Mouse (Mus musculus): ENCODE measurements around the gene Krt79.

Gene Krt79

GRCm38 (mm10) chr15:101940274-101940829 is at the start of gene Krt79:
TSS of gene Krt79 (minus strand) at chr15:101940324.
- DNase-seq (ENCODE audit: inconsistent ontology term): no peak

- DNase-seq (ENCODE audit: inconsistent ontology term): no peak
These were observed 48.6 kb upstream of the Krt79 start for GRCm38 (mm10) chr15:101988714-101989113.

DNA sequence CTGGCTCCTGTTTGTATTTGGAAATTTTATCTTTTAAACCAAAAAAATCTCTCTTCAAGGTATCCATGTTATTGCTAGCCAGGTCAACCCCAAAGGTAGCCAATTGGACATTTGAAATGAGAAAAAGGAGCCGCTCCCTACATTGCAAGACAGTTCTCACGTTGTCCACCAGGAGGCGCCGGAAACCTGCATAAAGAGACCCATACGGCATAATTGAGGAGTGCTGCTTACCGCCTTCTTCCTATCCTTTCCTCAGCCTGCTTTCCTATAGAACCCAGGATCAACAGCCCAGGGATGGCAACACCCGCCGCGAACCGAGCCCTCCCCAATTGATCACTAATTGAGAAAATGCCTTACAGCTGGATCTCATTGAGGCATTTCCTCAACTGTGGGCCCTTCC is 48.0 kb upstream of the Krt79 start:
- peak; percentile 63 for DNase-seq (ENCODE audit: inconsistent ontology term)

DNA sequence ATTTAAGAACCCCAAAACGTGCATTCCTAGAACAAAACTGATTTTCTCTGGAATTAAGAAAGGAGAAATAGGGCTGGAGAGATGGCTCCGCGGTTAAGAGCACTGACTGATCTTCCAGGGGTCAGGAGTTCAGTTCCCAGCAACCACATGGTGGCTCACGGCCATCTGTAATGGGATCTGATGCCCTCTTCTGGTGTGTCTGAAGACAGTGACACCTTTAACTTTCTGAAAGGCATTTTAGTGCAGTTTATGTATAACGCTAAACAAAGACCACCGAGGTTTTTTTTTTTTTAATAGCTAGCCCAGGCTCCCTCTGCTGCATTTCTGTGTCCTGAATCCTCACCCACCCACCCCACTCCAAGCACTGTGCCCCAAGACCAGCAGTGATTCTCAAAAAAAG is 44.6 kb upstream of the Krt79 start:
- DNase-seq (ENCODE audit: inconsistent ontology term): no peak

GRCm38 (mm10) chr15:101983949-101984601 is 44.0 kb upstream of the Krt79 start:
- DNase-seq (ENCODE audit: inconsistent ontology term): peak; percentile 95

DNA sequence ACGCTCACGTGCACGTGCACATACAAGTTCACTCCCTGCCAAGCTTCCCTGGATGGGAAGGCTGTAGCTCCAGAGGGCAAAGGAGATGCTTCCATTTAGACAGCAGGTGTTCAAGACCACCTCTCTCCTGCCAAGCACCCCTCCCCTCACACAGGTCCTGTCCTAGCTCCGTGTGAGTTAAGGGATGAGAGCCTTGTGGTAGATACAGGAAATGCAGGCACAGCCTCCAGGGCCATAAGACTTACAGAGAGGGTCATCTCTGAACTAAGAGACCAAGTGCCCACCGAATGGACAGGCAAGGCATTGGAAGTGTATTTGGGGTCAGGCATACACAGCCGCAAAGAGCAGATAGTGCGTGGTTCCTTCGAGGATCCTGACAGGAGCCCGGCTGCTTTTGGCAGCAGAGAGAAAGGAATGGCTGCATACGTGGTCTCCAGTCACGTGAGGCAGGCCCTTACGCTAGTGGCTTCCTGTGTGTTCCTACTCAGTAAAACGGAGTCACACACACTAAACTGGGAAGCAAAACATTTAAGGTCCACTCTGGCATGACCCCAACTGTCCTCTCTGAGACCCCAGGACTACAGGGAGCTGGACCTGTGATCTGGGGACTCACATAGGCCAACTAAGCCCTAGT is 43.3 kb upstream of the Krt79 start:
- DNase-seq (ENCODE audit: inconsistent ontology term): no peak

GRCm38 (mm10) chr15:101980849-101981248 is 40.7 kb upstream of the Krt79 start:
- DNase-seq (ENCODE audit: inconsistent ontology term): no peak

GRCm38 (mm10) chr15:101977043-101977726 is 37.1 kb upstream of the Krt79 start:
- peak; percentile 96 for DNase-seq (ENCODE audit: inconsistent ontology term)

DNA sequence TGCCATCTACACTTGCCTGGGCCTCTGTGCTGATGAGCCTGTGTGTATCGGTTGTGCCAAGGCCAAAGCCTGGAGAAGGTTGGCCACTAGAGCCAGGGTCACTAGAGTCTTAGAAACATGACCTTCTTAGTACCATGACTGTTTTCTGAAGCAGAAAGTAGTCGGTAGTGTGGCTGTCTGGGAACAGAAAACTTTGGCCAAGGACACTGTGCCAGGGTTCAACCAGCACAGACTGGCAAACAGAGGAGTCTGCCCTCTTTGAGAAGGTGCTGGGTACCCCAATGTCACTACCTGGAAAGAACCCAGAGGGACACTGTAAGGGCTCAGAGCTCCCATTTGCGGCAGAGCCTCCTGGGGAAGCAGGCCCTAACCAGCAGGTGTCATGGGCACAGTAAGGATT is 36.5 kb upstream of the Krt79 start:
- DNase-seq (ENCODE audit: inconsistent ontology term): no peak

DNA sequence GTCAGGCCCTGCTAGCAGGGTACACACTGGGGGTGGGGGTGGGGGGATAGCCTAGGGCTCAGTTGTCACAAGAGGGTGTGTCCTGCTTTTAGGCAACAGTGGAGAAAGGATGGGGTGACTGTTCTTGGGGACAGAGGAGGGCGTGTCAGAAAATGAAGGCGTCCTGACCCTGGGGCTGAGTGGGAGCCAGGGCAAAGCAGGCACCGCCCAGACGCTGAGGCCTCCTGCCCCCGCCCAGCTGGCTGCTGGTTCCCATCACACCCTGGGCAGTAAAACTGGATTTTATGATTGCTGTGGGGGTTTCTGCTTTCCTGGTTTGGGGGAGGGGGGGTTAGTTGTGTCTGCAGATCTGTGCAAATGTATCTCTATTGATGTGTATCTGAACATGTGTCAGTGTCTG is 35.9 kb upstream of the Krt79 start:
- DNase-seq (ENCODE audit: inconsistent ontology term): no peak

DNA sequence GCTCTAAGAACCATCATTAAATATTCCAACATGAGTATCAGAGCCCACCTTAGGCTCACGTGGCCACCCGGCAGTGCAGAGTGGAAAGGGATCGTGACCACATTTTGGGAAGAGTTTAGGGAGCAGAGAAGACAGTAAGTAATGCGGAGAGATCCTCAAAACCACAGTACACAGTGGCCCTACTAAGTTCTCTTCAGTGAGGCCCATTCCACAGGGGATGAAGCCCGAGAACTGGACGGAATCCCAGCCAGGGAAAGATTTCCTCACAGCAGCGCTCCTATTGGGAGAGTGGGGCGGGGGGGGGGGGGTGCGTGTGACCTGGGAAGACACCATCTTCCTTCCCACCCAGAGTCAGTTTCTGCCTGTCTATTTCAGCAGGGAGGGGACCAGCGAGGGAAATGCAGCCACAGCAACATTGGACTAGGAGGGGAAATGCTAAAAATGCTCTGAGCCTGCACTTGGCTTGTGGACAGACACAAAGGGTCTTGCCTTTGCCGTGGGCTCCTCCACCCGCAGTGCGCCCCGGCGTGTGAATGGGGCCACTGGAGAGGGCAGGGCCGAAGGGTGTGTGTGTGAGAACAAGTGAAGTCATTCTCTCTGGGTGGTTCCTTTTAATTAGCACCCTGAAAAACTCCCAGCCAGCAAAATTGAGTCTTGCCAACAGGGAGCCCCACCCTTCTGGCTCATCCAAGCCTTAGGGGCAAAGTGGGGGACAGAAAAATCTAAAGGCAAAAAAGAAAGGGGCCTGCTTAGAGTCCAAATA is 34.1 kb upstream of the Krt79 start:
- no peak for DNase-seq (ENCODE audit: inconsistent ontology term)

GRCm38 (mm10) chr15:101973414-101974077 is 33.4 kb upstream of the Krt79 start:
- peak; percentile 91 for DNase-seq (ENCODE audit: inconsistent ontology term)

DNA sequence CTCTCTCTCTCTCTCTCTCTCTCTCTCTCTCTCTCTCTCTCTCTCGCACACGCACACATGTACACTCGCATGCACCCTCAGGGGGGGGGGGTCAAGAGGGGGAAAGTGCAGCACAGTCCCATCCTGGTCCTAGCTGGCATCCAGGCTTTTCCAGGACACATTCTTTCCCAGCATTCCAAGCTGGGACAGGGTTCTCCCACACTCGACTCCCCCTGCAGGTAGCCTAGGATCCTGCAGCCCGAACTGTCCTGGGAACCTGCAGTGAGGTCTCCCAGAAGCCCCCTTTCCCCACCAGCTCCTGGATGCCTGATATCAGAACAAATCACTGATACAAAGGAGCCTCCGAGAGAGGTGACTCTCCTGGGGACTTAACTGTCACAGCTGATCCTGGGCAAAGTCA is 30.4 kb upstream of the Krt79 start:
- peak; percentile 30 for DNase-seq (ENCODE audit: inconsistent ontology term)

DNA sequence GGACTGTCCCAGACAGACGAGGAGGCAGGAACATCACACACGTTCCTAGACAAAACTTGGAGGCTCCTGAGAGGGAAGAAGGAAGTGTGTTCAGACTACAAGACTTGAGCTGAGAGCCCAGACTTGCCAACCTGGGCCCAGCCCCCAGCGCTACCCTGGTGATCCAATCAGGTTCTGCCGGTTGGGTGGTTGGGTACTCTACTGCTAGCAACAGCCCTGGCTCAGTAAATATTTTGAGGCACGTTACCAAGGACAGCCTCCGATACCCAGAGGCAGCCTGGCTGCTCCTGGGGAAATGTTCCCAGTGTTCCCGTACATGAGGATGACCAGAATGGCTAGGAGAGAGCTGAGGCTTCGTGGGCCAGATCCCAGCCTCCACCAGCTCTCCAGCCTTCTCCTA is 26.7 kb upstream of the Krt79 start:
- no peak for DNase-seq (ENCODE audit: inconsistent ontology term)

- DNase-seq (ENCODE audit: inconsistent ontology term): no peak
These were observed 18.8 kb upstream of the Krt79 start for GRCm38 (mm10) chr15:101958891-101959290.

DNA sequence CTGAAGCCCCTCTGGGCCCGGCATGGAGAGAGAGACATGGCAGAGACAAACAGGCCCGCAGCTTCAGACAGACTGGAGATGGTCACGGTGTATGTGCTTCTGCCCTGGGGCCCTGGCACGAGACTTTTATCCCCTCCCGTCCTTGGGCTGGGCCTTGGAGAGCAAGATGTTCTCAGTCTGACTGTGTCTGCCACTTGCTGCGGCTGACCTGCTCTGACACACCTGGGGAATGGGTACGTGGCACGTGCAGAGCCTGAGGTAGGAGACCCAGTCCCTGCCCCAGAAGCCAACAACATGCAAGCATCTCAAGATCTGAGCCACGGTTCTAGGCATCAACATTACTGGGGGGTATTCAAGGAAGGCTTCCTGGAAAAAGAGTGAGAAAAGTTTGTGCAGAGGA is 14.1 kb upstream of the Krt79 start, which contains the start of gene Krt78:
Gene Krt78, minus strand, starts transcription at position 101 of the 400 bp plus-strand sequence.
- no peak for DNase-seq (ENCODE audit: inconsistent ontology term)

GRCm38 (mm10) chr15:101952733-101953474 is 12.8 kb upstream of the Krt79 start:
- no peak for DNase-seq (ENCODE audit: inconsistent ontology term)

DNA sequence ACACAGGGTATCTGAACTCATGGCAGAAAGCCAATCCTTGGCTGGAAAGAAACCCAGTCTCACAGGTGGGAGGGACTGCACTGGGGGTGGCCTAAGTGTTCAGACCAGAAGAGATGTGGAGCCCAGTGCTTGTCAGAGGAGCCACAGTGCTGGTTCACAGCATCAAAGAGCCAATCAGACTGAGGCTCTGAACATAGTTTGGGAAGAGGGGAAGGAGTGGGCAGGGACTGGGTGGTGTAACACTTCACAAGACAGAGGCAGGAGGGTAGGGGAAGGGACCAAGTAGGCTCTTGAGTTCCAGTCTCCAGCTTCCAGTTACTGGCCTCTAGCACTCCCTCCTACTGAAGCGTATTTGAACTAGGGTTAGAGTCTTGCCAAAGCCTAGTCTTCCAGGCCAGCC is 5.3 kb upstream of the Krt79 start:
- DNase-seq (ENCODE audit: inconsistent ontology term): no peak

- peak; percentile 18 for DNase-seq (ENCODE audit: inconsistent ontology term)
These were observed 1.8 kb upstream of the Krt79 start for GRCm38 (mm10) chr15:101941948-101942347.

DNA sequence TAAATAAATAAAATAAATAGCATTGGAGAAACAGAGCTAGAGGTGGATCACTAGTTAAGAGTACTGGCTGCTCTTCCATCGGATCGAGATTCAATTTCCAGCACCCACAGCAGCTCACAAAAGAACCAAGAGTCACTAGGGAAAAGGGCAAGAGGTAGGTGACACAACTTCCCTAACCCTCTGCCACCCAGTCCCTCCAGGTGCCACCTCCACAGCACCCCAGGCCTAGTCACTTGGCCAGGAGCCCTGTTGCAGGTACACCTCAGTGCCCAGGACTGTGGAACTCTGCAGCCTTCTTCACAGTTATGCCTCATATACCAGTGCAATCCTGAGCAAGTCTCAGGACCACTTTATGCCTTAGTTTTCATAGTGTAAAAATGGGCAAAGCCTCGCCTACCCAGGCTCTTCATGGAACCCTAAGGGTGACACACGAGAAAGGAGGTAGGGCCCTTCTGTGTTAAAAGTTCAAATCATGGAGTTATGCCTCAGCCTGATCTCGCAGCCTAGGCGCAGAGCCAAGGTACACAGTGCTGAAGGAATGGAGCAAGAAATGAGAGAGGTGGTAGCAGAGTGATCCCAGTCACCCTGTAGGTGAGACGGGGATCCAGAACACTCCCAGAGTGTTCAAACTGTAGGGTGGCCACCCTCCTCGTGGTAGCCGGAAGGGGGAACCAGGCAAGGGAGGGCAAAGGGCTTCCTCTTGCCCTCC is 1.4 kb downstream of the Krt79 start:
- no peak for DNase-seq (ENCODE audit: inconsistent ontology term)

All from Muller cell, postnatal 12 days (primary cell).